Mouse (Mus musculus): ENCODE measurements around the gene Fam131a.

DNA sequence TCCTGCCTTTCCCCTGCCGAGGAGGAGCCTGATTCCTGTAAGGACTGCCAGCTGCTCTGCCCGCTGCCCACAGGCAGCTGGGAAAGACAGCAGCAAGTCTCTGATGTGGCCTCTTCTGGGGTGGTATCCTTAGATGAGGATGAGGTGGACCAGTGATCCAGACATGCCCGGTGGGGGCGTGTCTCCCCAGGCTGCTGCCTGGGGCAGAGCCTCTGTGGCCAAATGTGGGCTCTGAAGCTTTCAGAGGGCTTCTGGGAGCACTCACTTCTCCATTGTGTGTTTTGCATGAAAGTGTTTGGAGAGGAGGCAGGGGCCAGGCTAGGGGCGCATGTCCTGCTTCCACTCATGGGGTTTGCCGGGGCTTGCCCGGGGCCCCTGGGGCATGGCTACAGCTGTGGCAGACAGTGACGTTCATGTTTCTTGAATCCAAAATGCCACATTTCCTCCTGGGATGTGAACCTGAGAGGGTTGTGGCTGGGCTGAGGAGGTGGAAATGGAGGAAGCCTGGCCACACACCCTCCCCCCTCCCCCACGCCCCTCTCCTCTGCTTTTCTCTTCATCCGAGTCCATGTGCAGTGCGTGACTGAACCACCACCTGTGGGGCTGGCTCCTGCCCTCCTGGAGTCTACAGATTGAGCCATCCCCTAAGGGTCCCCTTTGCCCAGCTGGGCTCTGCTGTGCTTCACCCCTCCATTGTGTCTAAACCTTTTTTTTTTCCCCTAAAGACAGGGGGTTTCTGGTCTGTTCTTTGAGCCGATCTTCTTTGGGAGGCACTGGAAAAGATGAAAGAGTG lies 8.9 kb downstream of the Fam131a start:
- TF ChIP-seq CTCF (IDR thresholded peaks at IDR 0.05; ENCODE audit: low read depth, low read length), result no peak
- no peak for TF ChIP-seq EP300 (IDR thresholded peaks at IDR 0.05; ENCODE audit: insufficient read depth, low read depth, low read length)
